Mouse (Mus musculus) heart, adult 2 months (tissue): ENCODE results near the gene Ttc21b.

Experiments used
- CTCF ChIP-seq: fragments of 200-600 bp; IDR thresholded peaks from 2 replicates; pipeline ENCODE4 v1.8.1; 2022; ENCODE audit warnings: antibody characterized with exemption, mild to moderate bottlenecking, moderate library complexity
- EP300 ChIP-seq: fragments of 200-500 bp; IDR thresholded peaks from 2 replicates; pipeline ENCODE4 v1.6.1; 2011; ENCODE audit warnings: low read depth, low read length, control low read depth; ENCODE audit not compliant: insufficient read depth
- POLR2A ChIP-seq: fragments of 200-500 bp; IDR thresholded peaks from 2 replicates; pipeline ENCODE4 v1.6.1; 2011; ENCODE audit warnings: mild to moderate bottlenecking, low read depth, low read length, control low read depth; ENCODE audit not compliant: insufficient read depth

DNA sequence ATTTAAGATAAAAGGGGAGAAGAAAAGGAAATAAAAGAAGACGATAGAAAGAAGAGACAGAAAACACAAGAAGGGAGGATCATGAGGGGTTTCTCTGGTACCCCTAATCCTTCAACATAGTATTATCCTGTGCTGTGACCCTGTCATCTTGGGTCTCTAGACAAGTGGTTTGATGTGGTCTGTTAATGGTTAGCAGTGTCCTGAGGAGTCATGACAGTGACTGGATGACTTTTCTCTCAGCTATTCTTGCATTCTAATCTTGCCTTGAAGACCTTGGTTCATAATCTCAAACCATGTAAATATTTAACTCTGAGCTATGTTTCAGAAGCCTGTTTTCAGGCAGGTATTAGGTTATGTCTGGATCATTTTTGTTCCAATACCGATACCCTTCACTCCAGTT is 113.7 kb downstream of the Ttc21b start:
- TF ChIP-seq POLR2A (no peak), CTCF (no peak), EP300 (no peak)
